Mouse (Mus musculus): ENCODE data around the gene Fam32a.
A peak's percentile ranks its signal among the peaks of the same experiment; 100 is the strongest.

Gene Fam32a

GRCm38 (mm10) chr8:72240403-72240763 is 20.9 kb downstream of the Fam32a start:
- DNase-seq (ENCODE audit: low spot score in 2 of 2): no peak

GRCm38 (mm10) chr8:72240951-72241350 is 21.4 kb downstream of the Fam32a start:
- DNase-seq (ENCODE audit: low spot score in 2 of 2): no peak

- DNase-seq (ENCODE audit: low spot score in 2 of 2): no peak
Measured at GRCm38 (mm10) chr8:72242226-72242625, 22.7 kb downstream of the Fam32a start.

DNA sequence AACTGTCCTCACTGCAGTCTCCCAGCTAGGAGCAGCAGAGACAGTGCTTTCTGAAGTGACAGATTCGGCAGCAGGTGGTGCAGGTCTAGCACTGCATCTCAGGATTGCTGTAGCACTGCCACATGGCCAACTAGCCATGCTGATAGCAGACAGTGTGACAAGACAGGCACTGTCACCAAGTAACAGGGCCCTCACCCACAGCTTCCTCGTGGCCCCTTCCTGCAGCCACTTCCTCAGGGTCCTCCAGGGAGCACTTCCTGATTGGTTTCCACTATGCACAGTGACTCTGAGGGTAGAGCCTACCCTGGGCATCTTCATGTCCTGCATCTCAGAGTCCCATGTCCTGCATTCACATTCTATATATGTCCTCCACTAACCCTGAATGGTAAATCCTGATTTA is 25.1 kb downstream of the Fam32a start:
- no peak for DNase-seq (ENCODE audit: low spot score in 2 of 2)

DNA sequence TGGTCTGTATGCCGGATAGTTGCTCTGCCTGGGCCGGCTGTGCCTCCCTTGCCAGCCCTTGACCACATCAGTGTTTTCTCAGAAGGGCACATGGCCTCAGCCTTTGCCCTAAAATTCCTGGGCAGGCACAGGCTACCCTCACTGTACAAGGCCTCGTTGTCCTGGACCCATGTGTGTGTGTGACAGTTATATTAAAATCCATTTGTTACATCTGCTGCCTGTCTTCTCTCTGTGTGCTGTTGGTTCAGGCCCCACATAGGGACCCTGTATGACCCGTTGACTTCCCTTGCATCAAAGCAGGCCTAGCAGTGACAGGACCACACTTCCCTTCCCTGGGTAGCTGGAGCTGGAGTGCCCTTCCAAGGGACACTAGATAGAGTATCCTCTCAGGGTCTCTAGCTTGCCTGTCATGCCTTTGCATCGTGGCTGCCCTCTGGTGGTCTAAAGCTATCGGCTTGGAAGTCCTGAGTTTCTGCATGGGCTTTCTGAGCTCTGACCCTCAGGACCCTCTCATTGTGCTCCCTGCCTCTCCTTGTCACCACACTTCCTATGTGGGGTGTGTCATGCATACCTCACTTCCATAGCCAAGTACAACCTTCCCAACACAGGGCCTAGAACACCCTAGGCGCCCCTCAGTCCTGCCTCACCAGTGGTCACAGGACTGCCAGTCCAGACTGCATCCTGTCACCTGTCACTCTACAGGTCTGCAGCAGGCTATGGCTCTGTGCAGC is 37.8 kb downstream of the Fam32a start:
- DNase-seq (ENCODE audit: low spot score in 2 of 2): peak in 1 of 2 experiments; percentile 50

DNA sequence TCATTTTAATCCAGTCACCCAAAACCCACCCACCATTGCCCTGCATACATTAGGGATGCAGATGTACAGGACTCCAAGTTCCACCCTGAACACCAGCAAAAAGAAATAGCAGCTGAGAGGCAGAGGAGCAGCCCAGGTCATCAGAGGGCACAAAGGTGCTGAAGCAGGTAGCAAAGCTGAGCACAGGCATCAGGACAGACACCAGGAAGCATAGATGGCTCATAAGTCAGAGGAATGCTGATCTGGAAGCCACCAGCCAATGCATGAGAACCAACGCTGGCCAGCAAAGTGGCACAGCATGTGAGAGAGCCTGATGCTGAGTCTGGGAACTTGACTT is 38.3 kb downstream of the Fam32a start:
- no peak for DNase-seq (ENCODE audit: low spot score in 2 of 2)

DNA sequence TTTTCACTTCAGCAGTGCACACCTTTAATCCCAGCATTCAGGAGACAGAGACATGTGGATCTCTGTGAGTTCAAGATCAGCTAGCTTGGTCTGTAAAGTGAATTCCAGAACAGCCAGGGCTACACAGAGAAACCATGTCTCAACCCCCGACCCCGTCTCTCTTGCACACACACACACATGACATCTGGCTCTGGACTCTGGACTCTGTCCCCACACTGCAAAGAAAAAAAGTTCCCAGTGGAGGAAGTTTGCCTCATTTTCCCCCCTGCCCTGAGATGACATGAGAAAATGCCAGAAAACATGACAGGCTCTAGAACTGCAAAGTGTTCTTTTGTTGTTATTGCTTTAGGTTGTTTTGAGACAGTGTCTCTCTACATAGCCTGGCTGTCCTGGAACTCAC is 40.3 kb downstream of the Fam32a start:
- DNase-seq (ENCODE audit: low spot score in 2 of 2): no peak

DNA sequence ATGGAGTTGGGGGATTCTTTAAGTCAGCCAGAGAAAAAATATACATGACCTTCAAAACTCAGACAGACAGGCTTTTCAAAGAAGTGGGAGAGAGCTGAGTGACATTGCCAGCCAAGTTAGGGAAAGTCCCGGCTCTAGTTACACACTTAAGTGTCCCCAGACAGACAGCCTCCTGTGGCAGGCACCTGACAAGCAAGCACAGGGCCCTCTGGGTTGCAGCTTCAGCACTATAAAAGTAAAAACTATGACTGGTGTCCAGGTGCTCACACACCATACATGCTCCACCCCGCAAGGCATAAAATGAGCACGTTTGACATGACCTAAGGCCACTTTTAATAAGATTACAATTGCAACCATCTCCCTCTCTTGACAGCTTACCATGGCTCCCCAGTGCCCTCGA is 41.1 kb downstream of the Fam32a start:
- no peak for DNase-seq (ENCODE audit: low spot score in 2 of 2)

DNA sequence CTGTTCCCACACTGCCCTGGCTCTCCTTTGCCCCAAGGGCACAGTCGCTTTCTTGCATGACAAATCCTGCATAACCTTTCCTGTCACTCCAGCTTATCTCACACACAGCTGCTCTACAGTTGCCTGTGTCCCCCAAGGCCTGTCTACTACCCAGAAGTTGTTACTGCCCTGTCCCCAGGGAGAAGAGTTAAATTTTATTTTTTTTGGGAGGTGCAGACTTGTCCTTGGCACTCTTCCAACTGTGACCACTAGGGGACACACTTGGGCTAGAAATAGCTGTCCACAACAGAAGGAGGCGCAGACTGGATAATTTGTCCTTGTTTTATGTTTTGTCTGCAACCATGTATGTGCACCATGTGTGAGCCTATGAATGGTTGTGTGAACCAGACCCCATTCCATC is 41.5 kb downstream of the Fam32a start:
- DNase-seq (ENCODE audit: low spot score in 2 of 2): peak; percentile 47 to 70

DNA sequence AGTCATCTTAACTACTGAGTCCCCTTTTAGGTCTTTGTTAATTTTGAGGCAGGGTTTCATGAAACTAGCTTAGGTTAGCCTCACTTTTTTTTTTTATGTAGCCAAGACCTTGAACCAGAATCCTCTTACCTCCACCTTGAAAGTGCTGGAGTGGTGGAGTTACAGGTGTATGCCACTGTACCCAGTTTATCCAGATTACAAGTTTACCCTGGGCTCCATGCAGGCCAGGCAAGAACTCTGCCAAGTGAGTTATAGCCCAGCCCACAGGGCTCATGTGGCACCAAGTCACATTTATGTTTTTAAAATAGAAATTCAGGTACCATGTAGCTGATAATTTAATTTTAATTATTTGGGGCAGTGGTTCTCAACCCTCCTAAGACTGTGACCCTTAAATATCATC is 41.9 kb downstream of the Fam32a start:
- DNase-seq (ENCODE audit: low spot score in 2 of 2): no peak

GRCm38 (mm10) chr8:72261872-72262271 is 42.3 kb downstream of the Fam32a start:
- no peak for DNase-seq (ENCODE audit: low spot score in 2 of 2)

DNA sequence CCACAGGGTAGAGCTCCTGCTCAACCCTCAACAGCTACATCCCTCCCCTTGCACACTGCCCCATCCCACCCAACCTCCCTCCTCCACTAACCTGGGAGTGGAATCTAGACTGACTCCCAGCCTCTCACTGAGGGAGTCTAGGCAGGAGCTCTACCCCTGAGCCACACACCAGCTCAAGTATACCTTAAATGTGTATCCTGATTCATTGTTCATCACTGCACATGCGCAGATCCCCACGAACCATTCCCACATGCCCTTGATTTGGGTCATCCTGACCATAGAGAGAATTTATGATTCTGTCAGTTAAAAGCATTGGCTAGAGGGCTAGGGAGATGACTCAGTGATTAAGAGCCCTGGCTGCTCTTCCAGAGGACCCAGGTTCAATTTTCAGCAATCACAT is 43.2 kb downstream of the Fam32a start:
- no peak for DNase-seq (ENCODE audit: low spot score in 2 of 2)

DNA sequence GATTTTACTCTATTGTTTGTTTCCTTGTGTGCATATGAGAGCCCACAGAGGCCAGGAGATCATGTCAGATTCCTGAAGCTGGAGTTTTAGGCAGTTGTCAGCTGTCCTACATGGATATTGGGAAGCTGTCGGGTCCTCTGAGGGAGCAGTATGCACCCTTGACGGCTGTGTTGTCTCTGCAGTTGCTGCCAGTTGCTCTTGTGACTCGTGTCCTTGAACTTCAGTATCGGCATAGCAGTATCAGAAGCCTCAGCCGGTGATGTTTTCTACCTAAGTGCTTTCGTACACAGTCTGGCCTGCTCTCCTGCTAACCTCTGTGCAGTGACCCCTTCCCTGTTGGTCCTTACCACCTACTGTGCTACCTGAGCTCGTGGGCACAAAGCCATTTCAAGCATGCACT is 43.9 kb downstream of the Fam32a start:
- no peak for DNase-seq (ENCODE audit: low spot score in 2 of 2)

GRCm38 (mm10) chr8:72265342-72265741 is 45.8 kb downstream of the Fam32a start:
- DNase-seq (ENCODE audit: low spot score in 2 of 2): no peak

- no peak for DNase-seq (ENCODE audit: low spot score in 2 of 2)
Measured at GRCm38 (mm10) chr8:72266671-72267070, 47.1 kb downstream of the Fam32a start.

GRCm38 (mm10) chr8:72267106-72267505 is 47.6 kb downstream of the Fam32a start:
- peak in 1 of 2 experiments; percentile 38 for DNase-seq (ENCODE audit: low spot score in 2 of 2)

DNA sequence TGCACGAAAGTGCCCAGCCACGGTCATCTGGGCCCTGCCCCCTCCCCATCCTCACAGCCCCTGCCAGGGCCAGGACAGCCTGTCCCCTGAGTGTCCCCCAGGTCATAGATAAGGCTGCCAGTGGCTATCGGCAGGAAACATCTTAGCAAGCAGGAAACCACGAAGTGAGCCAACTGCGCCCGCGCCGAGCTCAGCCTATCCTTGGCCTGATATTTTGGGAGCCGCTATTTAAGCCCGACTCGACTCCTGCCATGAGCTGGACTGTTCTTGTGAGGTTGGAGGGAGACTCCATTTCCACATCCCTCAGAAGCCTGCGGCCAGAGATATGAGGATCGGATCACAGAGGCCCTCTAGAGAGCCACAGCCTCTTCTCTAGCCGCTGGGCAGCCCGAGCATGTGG is 48.8 kb downstream of the Fam32a start:
- peak in 1 of 2 experiments; percentile 54 for DNase-seq (ENCODE audit: low spot score in 2 of 2)

DNA sequence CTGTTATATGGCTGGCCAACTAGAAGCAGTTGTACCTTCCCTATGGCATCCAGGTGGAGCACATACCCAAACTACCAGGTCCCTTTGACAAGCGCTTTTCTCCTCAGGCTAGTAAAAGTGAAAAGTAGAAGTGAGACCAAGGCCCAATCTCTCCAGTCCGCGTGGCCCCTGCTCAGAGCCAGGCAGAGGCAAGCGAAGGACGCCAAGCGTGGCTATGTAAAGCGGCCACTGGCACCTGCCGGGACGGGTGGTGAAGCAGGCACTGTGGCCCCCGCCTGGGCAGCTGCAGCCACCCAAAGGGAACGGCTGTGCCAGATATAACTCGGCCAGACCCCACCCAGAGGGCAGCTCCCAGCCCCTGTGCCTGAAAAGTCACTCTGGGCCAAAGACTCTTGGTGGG is 51.1 kb downstream of the Fam32a start:
- DNase-seq (ENCODE audit: low spot score in 2 of 2): peak; percentile 55 to 67

DNA sequence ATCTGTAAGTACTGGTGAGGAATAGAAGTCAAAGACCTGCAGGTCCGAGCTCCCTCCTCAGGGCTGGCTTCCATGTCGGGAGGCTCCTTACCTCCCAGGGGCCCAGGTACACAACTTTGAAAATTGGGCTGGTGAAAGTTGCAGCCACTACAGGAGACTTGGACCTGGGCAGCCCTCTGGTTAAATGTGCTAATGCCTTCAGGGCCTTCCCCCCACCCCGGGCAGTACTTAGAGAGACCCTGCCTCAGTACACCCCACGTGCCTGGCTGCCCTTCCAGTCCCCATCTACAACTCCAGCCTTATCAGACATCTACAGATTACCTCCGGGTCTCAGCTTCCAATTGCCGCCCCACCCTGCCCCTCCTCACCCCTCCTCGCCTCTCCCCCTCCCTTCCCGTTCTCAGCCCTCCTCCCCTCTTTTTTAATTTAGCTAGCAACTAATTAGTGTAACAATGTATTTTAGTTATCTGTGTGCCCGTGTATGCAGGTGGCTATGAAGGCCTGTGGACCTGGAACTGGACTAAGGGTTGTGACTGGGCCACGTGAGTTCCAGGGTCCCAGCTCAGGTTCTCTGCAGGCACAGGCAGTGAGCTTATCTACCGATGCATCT is 51.6 kb downstream of the Fam32a start:
- DNase-seq (ENCODE audit: low spot score in 2 of 2): no peak

DNA sequence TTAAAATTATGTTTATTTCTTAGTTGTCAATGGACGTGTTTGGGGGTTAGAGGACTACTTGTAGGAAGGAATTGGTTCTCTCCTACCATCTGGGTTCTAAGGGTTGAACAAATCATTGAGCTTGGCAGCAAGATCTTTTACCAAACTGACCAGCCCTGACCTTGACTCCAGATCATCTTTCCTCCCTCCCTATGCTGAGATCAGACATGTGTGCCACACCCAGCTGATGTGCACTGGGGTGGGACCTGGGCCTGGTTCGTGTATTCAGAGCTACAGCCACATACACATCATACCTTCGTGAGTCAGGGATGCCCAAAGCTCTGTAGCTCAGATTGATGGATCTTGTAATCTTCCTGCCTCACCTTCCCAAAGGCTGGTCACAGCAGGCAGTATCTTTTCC is 52.2 kb downstream of the Fam32a start:
- DNase-seq (ENCODE audit: low spot score in 2 of 2): no peak

DNA sequence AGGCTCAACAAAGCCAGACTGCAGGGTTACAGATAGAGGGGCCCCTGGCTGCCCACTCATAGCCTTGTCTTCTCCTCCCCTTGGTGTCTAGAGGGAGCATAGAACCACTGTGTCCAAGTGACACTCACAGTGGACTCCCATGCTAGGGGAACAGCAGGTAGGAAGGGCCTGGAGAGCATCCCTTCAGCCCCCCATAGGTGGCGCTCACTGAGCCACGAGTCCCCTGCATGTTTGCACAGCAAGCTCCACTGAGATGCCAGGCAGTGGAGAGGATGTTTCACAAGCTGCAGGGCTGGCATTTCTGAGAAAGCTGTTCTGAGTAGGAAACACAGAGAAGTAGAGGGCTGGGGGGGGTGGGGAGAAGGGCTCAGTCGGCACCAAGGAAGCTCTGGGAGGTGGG is 52.8 kb downstream of the Fam32a start:
- peak; percentile 64 to 67 for DNase-seq (ENCODE audit: low spot score in 2 of 2)

- DNase-seq (ENCODE audit: low spot score in 2 of 2): no peak
Measured at GRCm38 (mm10) chr8:72273111-72273770, 53.7 kb downstream of the Fam32a start.

DNA sequence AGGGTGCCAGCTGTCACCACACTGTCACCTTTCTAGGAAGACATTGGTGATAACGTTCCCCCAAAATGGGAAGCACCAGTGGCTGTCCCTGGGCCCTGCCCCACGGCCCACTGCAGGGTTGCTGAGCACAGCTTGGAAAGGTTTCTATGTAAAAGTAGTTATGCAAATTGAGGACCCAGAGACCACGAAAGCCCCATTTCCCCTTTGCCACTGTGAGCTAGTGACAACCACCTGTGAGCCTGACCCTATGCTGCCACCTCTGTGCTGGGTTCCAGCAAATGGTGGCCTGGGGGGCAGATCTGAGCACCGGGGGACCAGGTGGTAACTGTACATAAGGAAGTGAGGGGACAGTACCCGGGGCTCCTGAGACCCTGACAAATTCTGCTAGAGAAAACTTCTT is 54.3 kb downstream of the Fam32a start:
- peak; percentile 41 to 53 for DNase-seq (ENCODE audit: low spot score in 2 of 2)
